Mouse (Mus musculus): ENCODE measurements around the gene Sys1. TPM values are rescaled to one million over a fixed set of nuclear protein-coding genes. Genes with fewer than 3 reads are reported as not detected.

The Sys1 gene
- polyA plus RNA-seq, 1 experiment, result 75.4 TPM

GRCm38 (mm10) chr2:164449341-164450042 is 7.3 kb upstream of the Sys1 start:
- no peak for DNase-seq
- Histone ChIP-seq H3K4me1 (ENCODE audit: control insufficient read depth, insufficient read depth, low read length) (no peaks in the 10 kb centered on the region), H3K27ac (ENCODE audit: insufficient read depth, low read length) (no peak overlapping the region), H3K4me3 (replicated peaks; ENCODE audit: insufficient read depth, low read depth, low read length) (no peak overlapping the region), H3K27me3 (ENCODE audit: control insufficient read depth, insufficient read depth, low read length) (no peaks in the 10 kb centered on the region)
- WGBS, result 89% methylated on average over 14 of the region's 14 CpGs
- TF ChIP-seq POLR2A (IDR thresholded peaks at IDR 0.05; ENCODE audit: borderline replicate concordance, insufficient read depth, low read length) (no peak), CTCF (IDR thresholded peaks at IDR 0.05; ENCODE audit: borderline replicate concordance, insufficient read depth, low read depth, low read length) (no peak)

DNA sequence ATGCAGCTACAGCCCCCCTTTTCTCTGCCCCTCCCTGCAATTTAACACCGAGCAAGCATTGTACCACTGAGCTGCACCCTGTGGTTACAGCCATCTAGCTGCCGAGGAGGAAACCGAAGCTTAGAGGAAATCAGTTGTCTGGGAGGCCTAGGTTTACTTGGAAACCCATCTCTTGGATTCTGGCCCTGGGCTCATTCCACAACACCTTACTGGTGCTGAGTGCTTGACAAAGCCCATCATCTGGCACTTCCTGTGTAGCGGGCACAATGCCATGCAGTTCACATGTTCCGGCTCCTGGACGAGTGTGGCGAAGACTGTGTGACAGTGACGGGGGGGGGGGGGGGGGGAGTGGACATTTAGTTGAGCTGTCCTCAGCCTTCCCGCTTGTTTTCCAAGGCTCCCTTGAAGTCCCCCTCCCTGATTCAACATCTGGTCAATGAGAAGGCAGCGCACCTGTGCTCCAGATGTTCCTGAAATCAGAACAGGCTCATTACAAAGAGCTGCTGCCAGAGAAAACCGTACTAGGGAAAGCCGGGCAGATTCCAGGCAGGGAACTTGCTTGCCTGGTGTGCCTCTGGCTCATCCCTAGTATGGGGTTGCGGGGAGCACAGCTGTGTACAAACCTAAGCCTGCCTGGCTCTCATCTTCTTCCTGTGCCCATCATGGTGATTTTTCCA is 4.6 kb upstream of the Sys1 start:
- no peak for DNase-seq
- WGBS, result 25% methylated on average over 13 of the region's 13 CpGs
- no peak for TF ChIP-seq POLR2A (IDR thresholded peaks at IDR 0.05; ENCODE audit: borderline replicate concordance, insufficient read depth, low read length)
- no peak for TF ChIP-seq CTCF (IDR thresholded peaks at IDR 0.05; ENCODE audit: borderline replicate concordance, insufficient read depth, low read depth, low read length)
- H3K4me1 ChIP-seq (ENCODE audit: control insufficient read depth, insufficient read depth, low read length), result no peaks in the 10 kb centered on the region
- H3K27ac ChIP-seq (ENCODE audit: insufficient read depth, low read length), result no peak overlapping the region
- no peaks in the 10 kb centered on the region for H3K27me3 ChIP-seq (ENCODE audit: control insufficient read depth, insufficient read depth, low read length)
- H3K4me3 ChIP-seq (replicated peaks; ENCODE audit: insufficient read depth, low read depth, low read length), result no peak overlapping the region

GRCm38 (mm10) chr2:164453047-164453757 is 3.6 kb upstream of the Sys1 start:
- Histone ChIP-seq H3K4me1 (ENCODE audit: control insufficient read depth, insufficient read depth, low read length) (no peaks in the 10 kb centered on the region), H3K27me3 (ENCODE audit: control insufficient read depth, insufficient read depth, low read length) (no peaks in the 10 kb centered on the region), H3K4me3 (replicated peaks; ENCODE audit: insufficient read depth, low read depth, low read length) (no peak overlapping the region), H3K27ac (ENCODE audit: insufficient read depth, low read length) (no peak overlapping the region)
- no peak for TF ChIP-seq POLR2A (IDR thresholded peaks at IDR 0.05; ENCODE audit: borderline replicate concordance, insufficient read depth, low read length)
- no peak for TF ChIP-seq CTCF (IDR thresholded peaks at IDR 0.05; ENCODE audit: borderline replicate concordance, insufficient read depth, low read depth, low read length)
- 78% methylated on average over 14 of the region's 14 CpGs for WGBS
- DNase-seq, result no peak

DNA sequence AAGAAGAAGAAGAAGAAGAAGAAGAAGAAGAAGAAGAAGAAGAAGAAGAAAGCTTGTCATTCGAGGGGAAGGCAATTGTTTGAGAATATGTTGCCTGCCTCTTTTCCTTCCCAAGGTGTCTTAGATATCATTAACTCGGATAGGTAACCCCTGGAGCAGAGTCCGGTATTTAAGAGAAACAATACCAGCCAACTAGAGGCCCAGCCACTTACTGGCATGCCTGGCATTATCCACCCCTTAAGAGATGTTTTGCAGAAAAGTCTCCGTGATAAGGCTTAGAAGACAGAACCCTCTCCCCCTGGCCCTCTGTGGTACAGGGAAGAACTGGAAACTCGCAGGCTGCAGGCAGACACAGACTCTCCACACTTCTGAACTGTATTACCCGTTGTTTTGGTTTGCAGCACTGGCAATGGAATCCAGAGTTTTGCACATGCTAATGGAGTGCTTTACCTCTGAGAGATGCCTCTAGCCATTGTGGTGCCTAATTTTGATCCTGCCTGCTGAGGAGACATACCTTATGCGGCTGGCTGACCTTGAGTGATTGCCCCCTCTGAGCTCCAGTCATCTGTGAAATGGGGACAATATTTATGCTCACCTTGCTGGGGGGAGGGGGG is 2.8 kb upstream of the Sys1 start:
- Histone ChIP-seq H3K27ac (ENCODE audit: insufficient read depth, low read length) (no peak overlapping the region), H3K4me3 (replicated peaks; ENCODE audit: insufficient read depth, low read depth, low read length) (no peak overlapping the region), H3K4me1 (ENCODE audit: control insufficient read depth, insufficient read depth, low read length) (no peaks in the 10 kb centered on the region), H3K27me3 (ENCODE audit: control insufficient read depth, insufficient read depth, low read length) (no peaks in the 10 kb centered on the region)
- TF ChIP-seq POLR2A (IDR thresholded peaks at IDR 0.05; ENCODE audit: borderline replicate concordance, insufficient read depth, low read length) (no peak), CTCF (IDR thresholded peaks at IDR 0.05; ENCODE audit: borderline replicate concordance, insufficient read depth, low read depth, low read length) (no peak)
- 64% methylated on average over 7 of the region's 7 CpGs for WGBS
- DNase-seq, result no peak

DNA sequence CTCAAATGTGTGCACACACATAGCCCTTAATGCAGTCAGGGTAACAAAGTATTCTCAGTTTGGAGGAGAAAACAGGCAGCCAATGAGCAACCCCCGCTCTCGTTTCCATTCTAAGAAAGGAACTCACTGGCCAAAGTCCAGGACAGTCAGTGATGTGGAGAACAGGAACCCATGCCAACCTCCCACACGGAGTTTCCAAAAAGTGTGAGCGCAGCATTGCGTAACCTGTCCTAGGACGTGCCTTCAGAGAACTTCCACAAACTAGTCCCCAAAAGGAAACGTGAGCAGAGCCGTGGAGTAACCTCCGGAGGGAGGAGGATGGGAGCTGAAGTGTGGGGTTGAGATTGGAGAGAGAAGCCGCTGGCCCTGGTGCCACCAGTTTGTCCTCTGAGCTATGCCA is 1.9 kb upstream of the Sys1 start:
- Histone ChIP-seq H3K4me1 (ENCODE audit: control insufficient read depth, insufficient read depth, low read length) (no peaks in the 10 kb centered on the region), H3K4me3 (replicated peaks; ENCODE audit: insufficient read depth, low read depth, low read length) (no peak overlapping the region), H3K27me3 (ENCODE audit: control insufficient read depth, insufficient read depth, low read length) (no peaks in the 10 kb centered on the region), H3K27ac (ENCODE audit: insufficient read depth, low read length) (no peak overlapping the region)
- no peak for DNase-seq
- TF ChIP-seq CTCF (IDR thresholded peaks at IDR 0.05; ENCODE audit: borderline replicate concordance, insufficient read depth, low read depth, low read length) (no peak), POLR2A (IDR thresholded peaks at IDR 0.05; ENCODE audit: borderline replicate concordance, insufficient read depth, low read length) (no peak)
- WGBS, result 45% methylated on average over 10 of the region's 10 CpGs

- Histone ChIP-seq H3K4me1 (ENCODE audit: control insufficient read depth, insufficient read depth, low read length) (no peaks in the 10 kb centered on the region), H3K4me3 (replicated peaks; ENCODE audit: insufficient read depth, low read depth, low read length) (no peak overlapping the region), H3K27me3 (ENCODE audit: control insufficient read depth, insufficient read depth, low read length) (no peaks in the 10 kb centered on the region), H3K27ac (ENCODE audit: insufficient read depth, low read length) (no peak overlapping the region)
- WGBS, result 61% methylated on average over 6 of the region's 6 CpGs
- no peak for DNase-seq
- TF ChIP-seq POLR2A (IDR thresholded peaks at IDR 0.05; ENCODE audit: borderline replicate concordance, insufficient read depth, low read length) (no peak), CTCF (IDR thresholded peaks at IDR 0.05; ENCODE audit: borderline replicate concordance, insufficient read depth, low read depth, low read length) (no peak)
These were observed 1.2 kb upstream of the Sys1 start for GRCm38 (mm10) chr2:164455421-164456190.

GRCm38 (mm10) chr2:164456413-164456812 is 351 bp upstream of the Sys1 start:
- no peak overlapping the region for H3K27ac ChIP-seq (ENCODE audit: insufficient read depth, low read length)
- WGBS, result 94% methylated on average over 1 of the region's 1 CpGs

More at GRCm38 (mm10) chr2:164456413-164456812, 351 bp upstream of the Sys1 start:
- H3K4me1 ChIP-seq (ENCODE audit: control insufficient read depth, insufficient read depth, low read length), result no peaks in the 10 kb centered on the region
- H3K27me3 ChIP-seq (ENCODE audit: control insufficient read depth, insufficient read depth, low read length), result no peaks in the 10 kb centered on the region
- no peak for DNase-seq
- H3K4me3 ChIP-seq (replicated peaks; ENCODE audit: insufficient read depth, low read depth, low read length), result no peak overlapping the region
- no peak for TF ChIP-seq CTCF (IDR thresholded peaks at IDR 0.05; ENCODE audit: borderline replicate concordance, insufficient read depth, low read depth, low read length)
- no peak for TF ChIP-seq POLR2A (IDR thresholded peaks at IDR 0.05; ENCODE audit: borderline replicate concordance, insufficient read depth, low read length)

Data from cerebellum, adult 2 months (tissue).